Mouse (Mus musculus): ENCODE measurements around the gene Wdr91. TPM values are rescaled to one million over a fixed set of nuclear protein-coding genes. Genes with fewer than 3 reads are reported as not detected.

The Wdr91 gene
- polyA plus RNA-seq, 1 experiment from 2014 or later, result 19.9 TPM

- ATAC-seq (no peak), DNase-seq (ENCODE audit: low spot score) (peak; percentile 22)
- TF ChIP-seq EP300 (IDR thresholded peaks at IDR 0.05) (no peak), CTCF (IDR thresholded peaks at IDR 0.05) (no peak)
- no peaks in the 10 kb centered on the region for H3K9me3 ChIP-seq (ENCODE audit: low read length)
- H3K4me1 ChIP-seq (ENCODE audit: insufficient read depth, low read depth, low read length), result no peaks in the 10 kb centered on the region
- no peak overlapping the region for H3K9ac ChIP-seq (replicated peaks; ENCODE audit: low read depth)
- H3K27me3 ChIP-seq (replicated peaks; ENCODE audit: insufficient read depth, low read length), result no peaks in the 10 kb centered on the region
- WGBS, result 22% methylated on average over 4 of the region's 4 CpGs
- no peak overlapping the region for H3K4me3 ChIP-seq (ENCODE audit: low read depth, low read length)
- no peak overlapping the region for H3K27ac ChIP-seq (ENCODE audit: low read length)
- no peaks in the 10 kb centered on the region for H3K36me3 ChIP-seq (ENCODE audit: insufficient read depth, low read length)
- no peak overlapping the region for H3K4me2 ChIP-seq (replicated peaks; ENCODE audit: low read depth, low read length)
These were observed 28.3 kb upstream of the Wdr91 start for GRCm38 (mm10) chr6:34938929-34939325.

GRCm38 (mm10) chr6:34938280-34938928 lies 27.7 kb upstream of the Wdr91 start:
- TF ChIP-seq CTCF (IDR thresholded peaks at IDR 0.05) (no peak), EP300 (IDR thresholded peaks at IDR 0.05) (no peak)
- Histone ChIP-seq H3K27ac (ENCODE audit: low read length) (no peak overlapping the region), H3K27me3 (replicated peaks; ENCODE audit: insufficient read depth, low read length) (no peaks in the 10 kb centered on the region)

GRCm38 (mm10) chr6:34936743-34937142 lies 26.1 kb upstream of the Wdr91 start:
- ATAC-seq, result no peak
- no peaks in the 10 kb centered on the region for H3K4me1 ChIP-seq (ENCODE audit: insufficient read depth, low read depth, low read length)
- no peak for TF ChIP-seq EP300 (IDR thresholded peaks at IDR 0.05)
- peak; percentile 27 for TF ChIP-seq CTCF (IDR thresholded peaks at IDR 0.05)
- H3K27ac ChIP-seq (ENCODE audit: low read length), result no peak overlapping the region
- no peak for DNase-seq (ENCODE audit: low spot score)
- no peaks in the 10 kb centered on the region for H3K36me3 ChIP-seq (ENCODE audit: insufficient read depth, low read length)
- no peaks in the 10 kb centered on the region for H3K27me3 ChIP-seq (replicated peaks; ENCODE audit: insufficient read depth, low read length)
- no peak overlapping the region for H3K4me2 ChIP-seq (replicated peaks; ENCODE audit: low read depth, low read length)
- H3K4me3 ChIP-seq (ENCODE audit: low read depth, low read length), result no peak overlapping the region
- no peaks in the 10 kb centered on the region for H3K9me3 ChIP-seq (ENCODE audit: low read length)
- 68% methylated on average over 5 of the region's 5 CpGs for WGBS
- H3K9ac ChIP-seq (replicated peaks; ENCODE audit: low read depth), result no peak overlapping the region

More at GRCm38 (mm10) chr6:34938280-34938928, 27.7 kb upstream of the Wdr91 start:
- no peak for DNase-seq (ENCODE audit: low spot score)
- no peaks in the 10 kb centered on the region for H3K4me1 ChIP-seq (ENCODE audit: insufficient read depth, low read depth, low read length)
- H3K9ac ChIP-seq (replicated peaks; ENCODE audit: low read depth), result no peak overlapping the region
- H3K9me3 ChIP-seq (ENCODE audit: low read length), result no peaks in the 10 kb centered on the region
- no peak overlapping the region for H3K4me2 ChIP-seq (replicated peaks; ENCODE audit: low read depth, low read length)
- H3K4me3 ChIP-seq (ENCODE audit: low read depth, low read length), result no peak overlapping the region
- 40% methylated on average over 7 of the region's 7 CpGs for WGBS
- H3K36me3 ChIP-seq (ENCODE audit: insufficient read depth, low read length), result no peaks in the 10 kb centered on the region
- ATAC-seq, result no peak

GRCm38 (mm10) chr6:34932633-34933032 lies 22.0 kb upstream of the Wdr91 start:
- no peaks in the 10 kb centered on the region for H3K9me3 ChIP-seq (ENCODE audit: low read length)
- no peak overlapping the region for H3K9ac ChIP-seq (replicated peaks; ENCODE audit: low read depth)
- no peak overlapping the region for H3K27ac ChIP-seq (ENCODE audit: low read length)
- no peak overlapping the region for H3K4me3 ChIP-seq (ENCODE audit: low read depth, low read length)
- H3K4me2 ChIP-seq (replicated peaks; ENCODE audit: low read depth, low read length), result no peak overlapping the region
- no peaks in the 10 kb centered on the region for H3K36me3 ChIP-seq (ENCODE audit: insufficient read depth, low read length)
- WGBS, result 75% methylated on average over 1 of the region's 1 CpGs
- H3K27me3 ChIP-seq (replicated peaks; ENCODE audit: insufficient read depth, low read length), result no peaks in the 10 kb centered on the region
- H3K4me1 ChIP-seq (ENCODE audit: insufficient read depth, low read depth, low read length), result no peaks in the 10 kb centered on the region
- TF ChIP-seq CTCF (IDR thresholded peaks at IDR 0.05), result no peak
- TF ChIP-seq EP300 (IDR thresholded peaks at IDR 0.05), result no peak
- DNase-seq (ENCODE audit: low spot score), result no peak
- ATAC-seq, result no peak

- DNase-seq (ENCODE audit: low spot score) (no peak), ATAC-seq (no peak)
- no peak overlapping the region for H3K27ac ChIP-seq (ENCODE audit: low read length)
- 91% methylated on average over 8 of the region's 8 CpGs for WGBS
- H3K4me3 ChIP-seq (ENCODE audit: low read depth, low read length), result no peak overlapping the region
- H3K9ac ChIP-seq (replicated peaks; ENCODE audit: low read depth), result no peak overlapping the region
- no peaks in the 10 kb centered on the region for H3K4me1 ChIP-seq (ENCODE audit: insufficient read depth, low read depth, low read length)
- no peaks in the 10 kb centered on the region for H3K9me3 ChIP-seq (ENCODE audit: low read length)
- H3K4me2 ChIP-seq (replicated peaks; ENCODE audit: low read depth, low read length), result no peak overlapping the region
- H3K27me3 ChIP-seq (replicated peaks; ENCODE audit: insufficient read depth, low read length), result no peaks in the 10 kb centered on the region
- no peaks in the 10 kb centered on the region for H3K36me3 ChIP-seq (ENCODE audit: insufficient read depth, low read length)
- no peak for TF ChIP-seq CTCF (IDR thresholded peaks at IDR 0.05)
- no peak for TF ChIP-seq EP300 (IDR thresholded peaks at IDR 0.05)
These were observed 16.9 kb upstream of the Wdr91 start for GRCm38 (mm10) chr6:34927594-34927993.

DNA sequence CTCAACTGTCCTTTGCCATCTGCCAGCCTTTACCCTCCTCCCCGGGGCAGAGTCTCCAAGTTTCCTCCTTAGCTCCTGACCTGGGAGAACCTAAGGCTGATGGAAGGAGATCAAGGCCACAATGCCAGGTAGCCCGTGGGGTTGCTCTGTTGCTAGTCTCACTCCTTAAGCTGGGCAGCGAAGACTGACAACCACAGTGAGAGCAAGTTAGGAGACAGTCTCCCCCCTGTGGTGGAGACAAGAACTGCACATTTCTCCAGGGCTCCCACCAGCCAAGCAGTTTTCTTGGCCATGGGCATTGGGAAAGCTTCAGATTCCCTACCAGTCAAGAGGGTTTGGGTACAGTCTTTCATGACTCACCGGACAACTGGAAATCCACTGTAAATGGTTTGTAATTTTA lies 16.5 kb upstream of the Wdr91 start:
- 34% methylated on average over 4 of the region's 4 CpGs for WGBS
- Histone ChIP-seq H3K27me3 (replicated peaks; ENCODE audit: insufficient read depth, low read length) (no peaks in the 10 kb centered on the region), H3K27ac (ENCODE audit: low read length) (no peak overlapping the region), H3K4me2 (replicated peaks; ENCODE audit: low read depth, low read length) (no peak overlapping the region), H3K36me3 (ENCODE audit: insufficient read depth, low read length) (no peaks in the 10 kb centered on the region), H3K4me1 (ENCODE audit: insufficient read depth, low read depth, low read length) (no peaks in the 10 kb centered on the region), H3K4me3 (ENCODE audit: low read depth, low read length) (no peak overlapping the region), H3K9me3 (ENCODE audit: low read length) (no peaks in the 10 kb centered on the region), H3K9ac (replicated peaks; ENCODE audit: low read depth) (no peak overlapping the region)
- peak; percentile 79 for DNase-seq (ENCODE audit: low spot score)
- ATAC-seq, result peak; percentile 67
- TF ChIP-seq EP300 (IDR thresholded peaks at IDR 0.05), result no peak
- TF ChIP-seq CTCF (IDR thresholded peaks at IDR 0.05), result peak; percentile 91
